Mouse (Mus musculus) common myeloid progenitor, adult 5-6 weeks (primary cell): ENCODE measurements around the gene Abcg5. TPM values are rescaled to one million over a fixed set of nuclear protein-coding genes. Genes with fewer than 3 reads are reported as not detected.

Experiments
- ATAC-seq: replicated peaks from 2 replicates; pipeline ENCODE4 v1.8.0; 2016; ENCODE audit warnings: low read depth, mild to moderate bottlenecking, moderate TSS enrichment, inconsistent platforms; ENCODE audit not compliant: poor library complexity, severe bottlenecking
- total RNA-seq: library from RNA; stranded (forward); fragments of 200-1000, 187-1606 nt; gene quantifications from 2 replicates; pipeline ENCODE4 v1.2.3, GENCODE M21; 2017

Gene Abcg5
- total RNA-seq, 1 experiment from 2014 or later: not detected

DNA sequence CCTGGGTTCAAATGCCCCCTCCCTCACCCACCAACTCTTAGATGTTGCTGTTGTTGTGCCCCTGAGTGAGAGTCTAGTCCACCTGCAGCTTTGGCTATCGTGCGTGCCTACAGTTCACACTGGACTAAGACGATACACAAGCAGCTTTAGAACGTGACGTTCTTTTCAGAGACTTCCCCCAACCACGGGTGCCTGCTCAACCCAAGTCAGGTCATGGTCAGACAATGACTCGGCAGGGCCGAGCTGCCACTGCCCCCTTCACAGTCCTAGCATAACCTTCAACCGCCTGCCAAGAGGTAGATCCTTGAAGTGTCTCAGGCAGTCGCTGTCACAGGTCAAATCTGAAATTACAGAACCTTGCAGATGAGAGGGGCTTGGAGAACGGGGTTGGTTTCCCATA, 6.0 kb upstream of the Abcg5 start:
- ATAC-seq: no peak

DNA sequence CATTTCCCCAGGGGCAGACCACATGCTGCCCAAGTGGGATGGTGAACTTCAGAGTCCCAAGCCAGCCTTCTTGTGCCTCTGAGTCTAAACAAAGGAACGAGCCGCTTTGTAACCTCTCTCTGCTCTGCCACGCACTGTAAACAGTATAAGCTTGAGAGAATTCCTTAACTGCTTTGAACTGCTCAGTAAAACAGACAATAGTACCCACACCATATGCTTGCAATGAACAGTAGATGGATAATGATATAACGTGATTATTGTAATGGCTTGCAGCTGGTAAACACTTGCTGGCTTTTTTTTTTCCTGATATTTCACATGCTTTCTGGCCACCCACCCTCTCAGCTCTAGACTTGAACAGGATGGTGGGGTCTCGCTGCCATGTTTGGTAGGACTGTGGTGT, 5.2 kb upstream of the Abcg5 start:
- no peak for ATAC-seq

DNA sequence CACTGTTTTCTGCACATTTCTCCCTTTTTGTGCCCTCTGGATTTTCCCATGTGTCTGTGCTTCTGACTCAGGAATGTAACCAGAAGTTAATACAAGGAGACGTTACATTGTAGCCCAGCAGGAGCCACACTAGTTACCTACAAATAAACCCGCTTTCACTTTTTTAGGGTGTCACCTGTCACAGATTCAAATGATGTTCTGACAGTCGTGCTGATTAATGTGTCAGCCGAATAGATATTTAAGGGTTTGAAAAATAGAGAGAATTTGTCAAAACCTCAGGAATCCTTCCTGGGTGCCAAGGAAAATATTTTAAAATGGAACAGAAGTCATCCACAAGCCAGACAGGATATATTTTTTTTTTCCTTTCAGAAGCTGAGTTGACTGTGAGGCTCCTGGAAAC, 2.5 kb upstream of the Abcg5 start:
- ATAC-seq: no peak

DNA sequence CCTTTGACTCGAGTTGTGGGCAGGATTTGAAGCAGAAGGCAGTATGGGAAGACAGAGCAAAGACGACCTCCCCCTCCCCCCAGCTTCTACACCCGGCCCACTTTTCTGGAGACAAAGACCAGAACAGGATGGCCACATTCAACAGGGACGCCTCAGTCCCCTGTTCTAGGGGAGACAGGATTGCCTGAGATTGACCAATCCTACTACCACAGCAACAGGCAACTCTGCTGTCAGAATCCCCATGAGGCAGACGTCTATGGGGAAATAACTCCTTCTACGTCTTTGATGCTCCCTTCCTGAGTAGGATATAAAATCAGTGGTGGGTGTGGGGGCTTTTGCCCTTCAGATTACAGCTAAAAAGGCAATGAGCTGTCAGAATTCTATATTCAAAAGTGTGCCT, 1.5 kb upstream of the Abcg5 start:
- no peak for ATAC-seq

DNA sequence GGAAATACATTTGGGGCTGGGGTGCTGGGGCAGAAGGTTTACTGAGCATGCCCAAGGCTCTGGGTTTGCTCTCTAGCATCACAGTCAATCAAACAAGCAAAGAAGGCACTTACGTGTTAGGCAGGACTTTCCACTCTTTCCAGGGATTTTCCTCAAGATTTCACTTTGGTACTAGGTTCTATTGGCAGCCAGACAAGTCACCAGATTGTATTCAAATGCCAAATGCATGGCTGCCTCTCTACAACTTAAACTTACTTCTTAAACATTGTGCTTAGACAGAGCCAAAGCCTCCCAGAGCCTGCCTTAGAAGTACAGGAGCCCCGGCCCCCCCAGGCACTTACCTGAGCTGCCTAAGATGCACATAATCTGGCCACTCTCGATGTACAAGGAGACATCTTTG, 1.1 kb downstream of the Abcg5 start:
- no peak for ATAC-seq

DNA sequence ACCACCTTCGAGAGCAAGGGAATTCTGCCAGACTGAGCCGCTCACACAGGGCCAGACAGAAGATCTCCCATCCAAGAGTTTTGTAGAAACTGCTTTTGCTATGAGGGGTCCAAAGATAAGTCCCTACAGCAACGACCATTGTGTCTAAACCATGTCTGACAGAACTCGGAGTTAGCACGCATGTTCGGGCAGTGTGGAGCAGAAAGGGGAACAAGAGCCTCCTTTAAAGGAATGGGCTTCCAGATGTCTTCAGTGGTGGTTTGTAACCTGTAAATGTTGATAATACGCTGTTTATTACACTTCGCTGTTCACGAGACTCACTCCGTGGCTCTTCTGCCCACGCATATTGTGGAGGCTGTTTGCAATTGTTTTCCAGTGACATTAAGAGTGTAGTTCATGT, 5.2 kb downstream of the Abcg5 start:
- peak; percentile 62 for ATAC-seq

DNA sequence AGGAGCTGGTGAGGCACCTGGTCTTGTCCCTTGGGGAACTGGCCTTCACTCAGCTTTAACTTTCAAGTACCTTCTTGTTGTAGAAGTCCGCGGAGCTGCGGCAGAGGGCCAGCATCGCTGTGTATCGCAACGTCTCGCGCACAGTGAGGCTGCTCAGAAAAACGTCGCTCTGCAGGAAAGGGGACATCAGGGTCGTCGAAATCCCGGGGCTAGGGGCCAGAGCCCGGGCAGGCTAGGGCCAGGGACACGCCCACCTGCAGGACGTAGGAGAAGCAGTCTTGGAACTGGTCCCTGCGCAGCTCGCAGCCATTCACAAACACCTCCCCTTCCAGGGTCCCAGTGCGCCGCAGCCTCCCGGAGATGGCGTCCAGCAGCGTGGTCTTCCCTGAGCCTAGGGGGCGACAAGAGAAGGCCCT, 6.9 kb downstream of the Abcg5 start, which contains the start of gene Abcg8:
Abcg8 (plus strand) TSS at position 352 of the 416 bp plus-strand sequence.
- no peak; the same call in 1 of the 2 replicates for ATAC-seq

DNA sequence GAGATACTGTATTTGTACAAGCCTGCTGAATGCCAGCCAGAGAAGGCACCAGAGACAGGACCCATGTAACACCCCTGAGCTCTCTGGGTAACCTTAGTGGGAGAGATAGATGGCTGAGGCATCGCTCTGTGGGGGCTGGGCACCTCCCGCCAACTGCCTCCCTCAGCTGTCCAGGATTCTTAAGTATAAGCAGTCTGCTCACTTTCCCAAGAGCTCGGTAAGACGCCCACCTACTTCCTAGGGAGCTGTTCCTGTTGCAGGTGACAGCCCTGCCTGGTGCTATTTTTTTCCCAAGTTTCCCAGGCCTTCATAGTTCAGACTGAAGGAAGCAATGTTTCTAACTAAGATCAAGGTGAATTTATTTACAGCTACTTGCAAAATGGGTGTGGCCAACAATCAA, 7.6 kb downstream of the Abcg5 start:
- ATAC-seq: no peak

DNA sequence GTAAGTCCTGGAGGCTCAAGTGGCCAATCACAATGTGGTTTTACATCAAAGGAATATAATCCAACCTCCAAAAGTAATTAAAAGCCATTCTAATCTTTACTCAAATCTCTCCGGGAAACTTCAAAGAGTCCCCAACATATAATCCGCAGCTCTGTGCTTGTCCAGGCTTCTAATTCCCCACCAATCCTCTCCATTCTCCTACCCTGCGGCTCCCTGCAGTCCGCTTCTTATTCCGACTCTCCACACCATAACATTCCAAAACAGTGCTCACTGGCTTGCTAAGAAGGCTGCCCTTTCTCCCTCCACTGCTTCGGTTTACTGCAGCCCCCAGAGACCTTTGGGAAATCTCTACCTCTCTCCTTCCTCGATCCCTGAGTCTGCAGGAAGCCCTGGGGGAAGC, 8.8 kb downstream of the Abcg5 start:
- no peak for ATAC-seq

DNA sequence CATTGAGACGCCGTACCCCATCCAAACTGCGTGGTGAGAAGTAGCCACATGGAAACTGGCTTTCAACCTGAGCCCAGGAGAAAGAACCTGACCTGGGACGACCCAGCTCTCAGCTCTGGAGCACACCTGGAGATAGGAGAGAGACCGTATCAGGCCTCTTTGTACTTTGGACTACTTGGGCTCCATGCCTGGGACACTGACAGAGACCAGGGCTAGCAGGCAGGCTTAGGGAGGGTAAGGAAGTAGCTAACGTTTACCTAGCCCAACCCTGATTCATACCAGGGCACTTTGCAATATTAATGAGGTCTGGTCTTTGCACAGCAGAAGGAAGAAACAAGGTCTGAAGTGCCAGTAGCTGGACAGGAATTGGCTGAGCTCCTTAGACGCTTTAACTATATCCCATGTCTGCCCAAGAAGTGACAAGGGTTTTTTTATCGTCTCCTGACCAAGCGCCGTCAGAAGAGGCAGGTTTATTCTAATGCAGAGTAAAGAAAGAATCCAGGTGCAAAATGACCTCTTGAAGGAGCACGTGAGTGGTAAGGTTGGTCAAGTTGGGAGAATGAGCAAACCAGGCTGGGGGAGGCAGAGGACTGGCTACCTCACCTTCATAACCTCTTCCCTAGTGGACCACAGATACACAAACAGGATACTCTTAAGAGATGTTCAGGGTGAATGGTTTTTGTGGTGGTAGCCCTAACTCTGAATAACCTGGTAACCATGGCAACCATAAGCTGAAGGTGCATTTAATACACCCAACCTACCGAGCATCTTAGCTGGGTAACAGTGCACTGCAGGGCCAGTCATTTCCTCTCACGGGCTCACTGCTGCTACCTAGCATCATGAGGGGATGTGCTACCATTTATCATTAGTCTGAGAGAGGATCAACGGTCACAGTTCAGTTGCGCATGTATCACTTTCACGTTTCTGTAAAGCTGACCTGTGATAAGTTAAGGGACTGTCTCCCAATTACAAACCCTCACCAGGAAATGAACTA, 10.1 kb downstream of the Abcg5 start:
- no peak for ATAC-seq

DNA sequence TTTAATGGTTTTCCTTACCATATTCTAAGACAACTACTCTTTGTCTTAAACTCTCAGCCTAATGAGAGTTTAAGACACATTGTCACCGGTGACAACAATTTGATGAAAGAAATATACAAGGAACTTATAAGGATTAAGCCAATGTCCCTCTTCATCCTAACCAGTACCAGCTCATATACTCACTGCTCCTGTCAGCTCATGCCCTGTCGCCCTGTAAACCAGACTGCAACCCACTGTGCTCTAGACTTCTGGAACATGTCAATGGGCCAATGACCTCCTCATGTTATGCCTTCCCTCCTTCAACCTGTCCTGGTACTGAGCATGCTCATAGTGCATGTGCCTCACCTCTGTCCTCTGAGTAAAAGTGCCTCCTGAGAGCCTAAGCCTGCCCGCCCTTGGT, 15.0 kb downstream of the Abcg5 start:
- no peak for ATAC-seq

DNA sequence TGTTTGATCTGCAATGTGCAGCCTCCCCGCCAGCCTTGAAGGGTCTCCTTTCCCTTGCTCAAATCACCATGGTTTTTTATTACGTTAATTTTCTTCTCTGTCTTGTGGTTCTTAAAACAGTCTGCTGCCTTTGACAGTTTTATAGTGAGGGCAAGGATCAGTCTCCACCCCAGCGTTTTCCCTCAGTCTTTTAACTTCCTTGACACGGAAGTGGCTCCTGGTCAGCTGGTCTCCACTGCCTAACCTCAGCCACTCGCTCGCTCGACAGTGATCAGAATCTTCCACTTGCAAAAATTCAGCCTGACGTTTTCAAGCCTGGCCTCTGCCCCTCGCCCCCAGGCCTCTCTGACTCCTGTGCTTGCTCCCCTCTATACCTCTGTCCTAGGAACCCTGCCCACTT, 17.1 kb downstream of the Abcg5 start:
- peak; percentile 14; the same call in 1 of the 2 replicates for ATAC-seq

DNA sequence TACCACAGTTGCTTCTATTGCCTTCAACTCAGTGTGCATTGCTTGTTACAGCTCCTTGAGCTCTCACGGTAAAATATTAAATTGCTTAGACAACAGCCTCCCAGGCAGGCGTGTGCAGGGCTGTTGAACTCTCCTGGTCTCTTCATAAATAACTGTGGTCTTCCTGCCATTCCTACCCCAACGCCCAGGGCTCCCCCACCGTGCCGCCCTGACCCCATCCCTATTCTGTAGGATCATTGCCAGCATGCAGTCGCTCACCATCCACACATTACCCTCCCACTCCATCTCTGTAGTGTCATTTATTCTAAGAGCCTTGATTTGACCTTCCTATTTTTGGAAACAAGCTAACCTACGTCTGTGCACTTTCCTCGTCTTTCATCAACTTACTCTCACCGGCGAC, 17.8 kb downstream of the Abcg5 start:
- no peak for ATAC-seq

DNA sequence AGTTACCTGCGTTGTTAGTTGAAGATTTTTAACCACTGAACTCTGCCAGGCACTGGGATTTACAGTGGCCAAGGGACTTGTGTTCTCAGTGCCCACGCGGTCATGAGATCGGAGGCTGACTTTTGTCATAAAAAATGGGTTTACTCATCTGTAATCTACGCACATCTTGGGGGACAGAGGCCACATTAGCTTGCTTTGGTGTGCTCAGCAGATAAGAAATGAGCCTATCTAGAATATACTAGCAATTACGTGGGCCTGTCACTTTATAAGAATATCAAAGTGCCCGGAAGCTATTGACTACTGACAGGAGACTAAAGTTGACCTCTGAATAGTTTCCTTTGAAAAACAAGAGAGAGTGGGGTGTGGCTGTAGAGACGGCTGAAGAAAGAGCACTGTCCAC, 23.9 kb downstream of the Abcg5 start:
- no peak for ATAC-seq

DNA sequence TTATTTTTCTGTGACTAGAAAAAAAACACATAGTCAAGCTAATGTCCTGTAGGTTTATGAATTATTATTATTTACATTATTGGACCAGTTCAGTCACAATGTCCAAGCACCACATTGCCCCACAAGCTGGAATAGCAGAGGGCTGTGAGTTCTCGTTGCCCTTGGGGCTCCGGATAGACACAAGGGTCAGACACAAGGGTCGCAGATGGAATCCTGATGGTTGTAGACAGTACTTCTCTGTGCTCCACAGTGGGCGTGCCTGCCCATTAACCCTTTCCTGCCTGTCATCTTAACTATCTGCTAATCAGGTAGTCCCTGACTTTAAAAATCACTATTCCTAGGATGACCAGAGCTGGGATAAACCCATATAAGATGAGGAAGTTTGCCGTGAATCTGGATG, 24.6 kb downstream of the Abcg5 start:
- no peak for ATAC-seq

DNA sequence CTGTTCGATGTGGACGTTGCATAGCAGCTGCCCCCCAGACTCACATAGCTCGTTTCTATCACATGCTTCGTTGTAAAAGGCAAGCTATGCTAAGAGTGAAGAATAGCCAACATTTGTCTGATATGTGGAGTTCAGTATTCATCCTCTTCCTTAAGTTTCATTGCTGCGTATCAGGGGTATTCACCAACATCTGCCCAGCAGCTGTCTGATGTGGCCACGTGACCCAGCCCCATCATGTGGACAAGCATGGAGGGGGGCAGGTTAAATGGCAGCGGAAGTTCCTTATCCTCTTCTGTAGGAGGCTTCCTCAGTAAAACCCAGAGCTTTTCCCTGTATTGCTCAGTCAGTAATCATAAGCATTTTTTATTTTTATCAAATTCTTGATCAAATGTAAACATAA, 25.0 kb downstream of the Abcg5 start:
- no peak for ATAC-seq

DNA sequence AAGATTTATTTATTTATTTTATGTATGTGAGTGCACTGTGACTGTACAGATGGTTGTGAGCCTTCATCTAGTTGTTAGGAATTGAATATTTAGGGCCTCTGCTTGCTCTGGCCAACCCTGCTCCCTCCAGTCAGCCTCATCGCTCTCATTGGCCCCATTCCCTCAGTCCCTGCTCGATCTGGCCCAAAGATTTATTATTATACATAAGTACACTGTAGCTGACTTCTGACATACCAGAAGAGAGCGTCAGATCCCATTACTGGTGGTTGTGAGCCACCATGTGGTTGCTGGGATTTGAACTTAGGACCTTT, 25.4 kb downstream of the Abcg5 start:
- no peak for ATAC-seq

DNA sequence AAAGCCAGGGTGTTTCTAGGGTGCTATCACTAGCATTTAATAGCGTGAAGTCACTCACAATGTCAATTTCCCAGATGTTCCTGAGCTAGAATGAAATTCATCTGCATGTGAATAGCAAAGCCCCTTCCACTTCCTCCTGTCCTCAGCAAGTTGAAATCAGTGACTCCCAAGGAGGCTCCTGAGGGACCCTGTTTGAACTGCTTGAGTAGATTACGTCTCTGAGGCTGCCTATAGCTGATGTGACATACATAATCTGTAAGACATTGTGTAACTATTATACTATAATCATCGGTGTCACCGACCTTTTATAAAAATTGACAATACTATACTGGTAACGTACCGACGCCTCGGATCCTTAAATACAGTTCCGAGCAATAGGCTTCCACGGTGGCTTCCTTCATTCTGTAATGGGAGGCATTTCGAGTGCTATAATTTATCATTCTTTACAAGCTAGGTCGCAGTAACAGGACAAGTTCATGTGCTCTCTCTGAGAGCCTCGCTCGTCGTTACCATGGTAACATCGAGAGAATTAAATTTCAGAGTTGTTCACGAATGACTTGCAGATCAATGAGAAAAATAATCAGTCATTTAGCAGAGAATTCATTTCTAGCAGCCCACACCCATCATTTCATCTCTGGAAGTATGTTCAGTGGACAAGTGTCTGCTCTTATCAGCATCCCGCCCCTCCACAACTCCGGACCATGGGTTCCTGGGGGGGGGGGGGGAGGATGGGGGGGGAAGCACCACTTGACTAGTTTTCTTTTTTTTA, 26.0 kb downstream of the Abcg5 start:
- no peak for ATAC-seq

DNA sequence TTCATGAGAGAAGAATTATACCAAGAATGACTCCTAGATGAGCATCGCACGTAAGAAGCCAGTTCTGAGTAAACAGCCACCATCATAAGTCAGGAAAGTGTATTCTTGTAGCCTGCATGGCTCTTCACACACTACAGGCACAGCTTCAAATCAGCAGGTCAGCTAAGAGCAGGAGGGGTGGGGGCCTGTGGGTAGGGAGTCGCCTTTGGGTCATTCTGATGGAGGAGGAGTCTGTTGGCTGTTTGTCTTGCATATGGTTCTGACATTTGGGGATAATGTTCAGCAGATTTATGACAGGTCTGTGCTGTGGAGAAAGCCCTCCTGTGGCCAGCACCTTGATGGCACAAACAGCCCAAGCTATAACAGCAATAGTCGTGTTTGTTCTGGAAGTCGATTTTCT, 26.6 kb downstream of the Abcg5 start:
- no peak for ATAC-seq

DNA sequence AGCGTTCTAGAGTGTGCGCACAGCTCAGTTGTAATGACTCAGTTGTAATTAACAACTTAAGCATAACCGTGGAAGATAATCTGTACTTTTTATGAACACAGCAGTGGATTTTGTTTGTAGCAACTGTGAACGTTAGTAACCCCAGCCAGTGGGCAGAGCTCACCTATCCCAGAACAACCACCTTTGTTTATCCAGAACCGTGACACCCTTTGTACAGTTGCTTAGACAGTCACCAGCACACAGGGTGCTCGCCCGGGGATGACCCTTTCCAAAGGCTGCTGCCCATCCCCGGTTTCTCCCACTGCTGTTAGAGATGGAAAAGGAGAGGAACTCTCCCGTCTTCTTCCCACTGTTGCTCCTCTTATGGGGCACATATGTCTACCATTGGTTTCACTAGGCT, 29.3 kb downstream of the Abcg5 start:
- no peak for ATAC-seq

DNA sequence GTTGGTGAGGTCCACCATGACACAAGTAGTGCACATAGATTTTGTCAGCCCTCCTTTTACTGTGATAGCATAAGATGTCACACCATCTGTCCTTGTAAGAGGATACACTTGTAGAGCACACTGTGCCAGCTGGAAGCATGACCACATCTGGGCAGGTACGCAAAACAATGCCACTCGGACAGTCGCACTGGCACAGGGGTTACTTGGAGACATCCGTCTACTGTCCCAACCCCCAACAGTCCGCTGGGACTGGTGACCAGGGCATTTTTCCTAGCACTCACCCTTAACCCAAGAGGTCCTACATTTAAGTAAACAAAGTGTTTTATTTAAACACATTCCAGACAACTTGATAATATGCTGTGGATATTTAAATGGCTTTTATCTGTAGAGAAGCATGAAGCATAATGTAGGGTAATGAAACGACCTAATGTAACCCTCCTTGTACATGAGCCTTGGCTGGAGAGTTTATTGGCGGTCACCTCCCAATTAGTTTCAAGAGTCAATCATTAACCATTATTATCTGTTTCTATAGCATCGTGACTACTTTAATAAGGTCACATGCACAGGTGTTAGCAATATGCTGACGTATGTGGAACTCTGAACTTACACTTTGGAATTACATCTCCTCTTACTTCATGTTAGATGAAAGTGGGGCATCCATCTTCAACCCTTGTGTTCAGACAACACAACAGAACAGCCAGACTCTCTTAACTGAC, 32.4 kb downstream of the Abcg5 start:
- no peak for ATAC-seq
